25 mouse cellular contexts compared by ENCODE assay signal in the genomic region with DNA sequence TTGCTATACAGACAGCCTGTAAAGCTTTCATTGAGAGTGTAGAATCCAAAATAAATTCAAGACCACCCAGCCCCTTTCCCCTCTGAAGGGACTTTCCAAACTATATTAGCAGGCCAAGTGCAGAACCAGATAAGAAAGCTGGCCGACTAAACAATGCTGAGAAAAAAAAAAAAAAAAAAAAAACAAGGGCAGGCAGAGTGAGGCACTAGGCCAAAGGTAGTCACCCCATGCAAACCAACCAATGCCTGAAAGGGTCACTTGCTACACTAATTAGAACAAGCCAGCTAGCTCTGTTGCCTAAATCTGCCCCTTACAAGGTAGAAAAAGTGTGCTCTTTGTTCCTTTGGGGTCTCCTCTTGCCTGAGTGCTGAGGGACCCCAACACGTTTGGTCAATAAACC. TPM values are rescaled to one million over a fixed set of nuclear protein-coding genes. Genes with fewer than 3 reads are reported as not detected.
DNase-seq lines count a peak whose midpoint lies in the region; ATAC-seq and TF ChIP-seq lines count a peak whose summit lies in the region.
"Had no signal": no experiment of that assay in that cellular context is flagged by ENCODE, and none has a peak within 500 bp of the region (broad histone marks: within the 10 kb centered on the region; RNA-seq: fewer than 3 reads in every experiment).

No protein-coding gene starts in this region.

- H3K9ac ChIP-seq in heart, postnatal 0 days (replicated peaks; ENCODE audit: low read depth, low read length), result no peak overlapping the region
- no peak overlapping the region for H3K9ac ChIP-seq in heart, embryonic 12.5 days
- no peak overlapping the region for H3K9ac ChIP-seq in CH12.LX (ENCODE audit: insufficient read depth, low read depth)
- no peak overlapping the region for H3K9ac ChIP-seq in liver, postnatal 0 days (replicated peaks)
- H3K9ac ChIP-seq: embryonic facial prominence, embryonic 12.5 days; forebrain, embryonic 13.5 days; forebrain, embryonic 15.5 days; forebrain, postnatal 0 days had no signal

- H3K27me3 ChIP-seq in heart, postnatal 0 days (ENCODE audit: control insufficient read depth, insufficient read depth, low read length), result no peaks in the 10 kb centered on the region
- no peaks in the 10 kb centered on the region for H3K27me3 ChIP-seq in heart, embryonic 12.5 days (replicated peaks)
- peaks cover 3% of the 10 kb centered on the region for H3K27me3 ChIP-seq in CH12.LX (replicated peaks)
- H3K27me3 ChIP-seq in liver, postnatal 0 days (ENCODE audit: insufficient read depth, low read length), result no peaks in the 10 kb centered on the region
- H3K27me3 ChIP-seq: embryonic facial prominence, embryonic 12.5 days; forebrain, embryonic 13.5 days; forebrain, embryonic 15.5 days; Patski had no signal

- dilution Hi-C loops in CH12.LX (cut with MboI; ENCODE audit: extremely low pct_ligation_motif_present, extremely low pct_unique_long_range_greater_than_20kb, low sequenced_read_pairs), result no loop called here

- intact Hi-C loops in gastrocnemius, adult 2 months (cut with DNase I), result loop anchor here (5.0 kb wide), 1 partner anchor 92 kb away; no protein-coding TSS in a partner anchor
- intact Hi-C loops in gastrocnemius, postnatal 14 days (cut with DNase I; ENCODE audit: low total_unique reads), result no loop called here

- no peaks in the 10 kb centered on the region for H3K36me3 ChIP-seq in heart, postnatal 0 days (replicated peaks; ENCODE audit: control insufficient read depth, insufficient read depth, low read length)
- H3K36me3 ChIP-seq in heart, embryonic 12.5 days, result no peaks in the 10 kb centered on the region
- peaks cover 10 to 12% of the 10 kb centered on the region in 2 experiments for H3K36me3 ChIP-seq in CH12.LX (replicated peaks in 1 of 2; ENCODE audit: control insufficient read depth in 1 of 2, insufficient read depth in 1 of 2, low read length in 1 of 2)
- no peaks in the 10 kb centered on the region for H3K36me3 ChIP-seq in liver, postnatal 0 days (replicated peaks; ENCODE audit: insufficient read depth, low read length)
- H3K36me3 ChIP-seq: embryonic facial prominence, embryonic 10.5 days; embryonic facial prominence, embryonic 12.5 days; forebrain, embryonic 15.5 days had no signal

- no peak overlapping the region for H3K4me3 ChIP-seq in gastrocnemius, adult 2 months
- H3K4me3 ChIP-seq in heart, postnatal 0 days (ENCODE audit: low read depth, low read length), result no peak overlapping the region
- H3K4me3 ChIP-seq in heart, embryonic 12.5 days, result no peak overlapping the region
- no peak overlapping the region for H3K4me3 ChIP-seq in CH12.LX (replicated peaks in 1 of 3; ENCODE audit: low read depth in 2 of 3, low read length in 2 of 3, poor library complexity in 1 of 3)
- H3K4me3 ChIP-seq in liver, postnatal 0 days (ENCODE audit: low read depth, low read length), result no peak overlapping the region
- H3K4me3 ChIP-seq: embryonic facial prominence, embryonic 10.5 days; embryonic facial prominence, embryonic 12.5 days; forebrain, embryonic 13.5 days; forebrain, embryonic 15.5 days had no signal

- no peak overlapping the region for H3K4me2 ChIP-seq in heart, postnatal 0 days (ENCODE audit: low read depth, low read length)
- H3K4me2 ChIP-seq in heart, embryonic 12.5 days, result no peak overlapping the region
- H3K4me2 ChIP-seq in CH12.LX (ENCODE audit: insufficient read depth, low read depth, poor library complexity, severe bottlenecking), result no peak overlapping the region
- no peak overlapping the region for H3K4me2 ChIP-seq in liver, postnatal 0 days (ENCODE audit: low read depth, low read length)
- H3K4me2 ChIP-seq: embryonic facial prominence, embryonic 12.5 days; forebrain, embryonic 13.5 days; forebrain, embryonic 15.5 days had no signal

- no peak for ATAC-seq in heart, postnatal 0 days (ENCODE audit: insufficient read depth, low read depth)
- ATAC-seq in heart, embryonic 12.5 days (ENCODE audit: insufficient number of reproducible peaks, low FRiP score), result no peak
- no peak for ATAC-seq in liver, postnatal 0 days
- ATAC-seq: activated CD4-positive, CD25-positive, alpha-beta regulatory T cell, adult 4 months; CD4-positive, CD25-positive, alpha-beta regulatory T cell, adult 4 months; forebrain, embryonic 13.5 days; forebrain, embryonic 15.5 days; forebrain, postnatal 0 days; Patski had no signal

- no peaks in the 10 kb centered on the region for H3K4me1 ChIP-seq in heart, postnatal 0 days (ENCODE audit: control insufficient read depth, insufficient read depth)
- peaks cover 3% of the 10 kb centered on the region; the same call in 1 of the 2 replicates for H3K4me1 ChIP-seq in heart, embryonic 12.5 days (replicated peaks)
- H3K4me1 ChIP-seq in CH12.LX (ENCODE audit: control insufficient read depth in 1 of 2, insufficient read depth in 2 of 2), result peaks cover 0 to 6% of the 10 kb centered on the region in 2 experiments; a peak in 1 of 4 replicates
- peaks cover 8% of the 10 kb centered on the region for H3K4me1 ChIP-seq in liver, postnatal 0 days (ENCODE audit: insufficient read depth)
- H3K4me1 ChIP-seq: embryonic facial prominence, embryonic 10.5 days; embryonic facial prominence, embryonic 12.5 days; forebrain, embryonic 13.5 days; forebrain, embryonic 15.5 days had no signal

- 32% methylated on average over 2 of the region's 2 CpGs for WGBS in heart, postnatal 0 days
- 57% methylated on average over 2 of the region's 2 CpGs for WGBS in heart, embryonic 12.5 days
- 48% methylated on average over 2 of the region's 2 CpGs for WGBS in liver, postnatal 0 days (ENCODE audit: insufficient replicate concordance)

- H3K9me3 ChIP-seq in heart, postnatal 0 days (replicated peaks; ENCODE audit: control insufficient read depth, low read length), result no peaks in the 10 kb centered on the region
- no peaks in the 10 kb centered on the region for H3K9me3 ChIP-seq in heart, embryonic 12.5 days (replicated peaks)
- no peaks in the 10 kb centered on the region for H3K9me3 ChIP-seq in CH12.LX (replicated peaks; ENCODE audit: low read length)
- no peaks in the 10 kb centered on the region for H3K9me3 ChIP-seq in liver, postnatal 0 days (ENCODE audit: low read length)
- H3K9me3 ChIP-seq: embryonic facial prominence, embryonic 12.5 days; forebrain, embryonic 13.5 days; forebrain, embryonic 15.5 days had no signal

- TF ChIP-seq EP300 in heart, postnatal 0 days (IDR thresholded peaks at IDR 0.05; ENCODE audit: low read depth), result no peak
- TF ChIP-seq EP300 in CH12.LX (IDR thresholded peaks at IDR 0.05; ENCODE audit: low read length), result no peak
- TF ChIP-seq EP300 in liver, postnatal 0 days (IDR thresholded peaks at IDR 0.05; ENCODE audit: low read depth), result no peak

- TF ChIP-seq RAD21 in CH12.LX (IDR thresholded peaks at IDR 0.05; ENCODE audit: low read depth, low read length), result no peak

- H3K27ac ChIP-seq in gastrocnemius, adult 2 months, result peak overlapping the region; percentile 40; the same call in 1 of the 2 replicates
- H3K27ac ChIP-seq in heart, postnatal 0 days (ENCODE audit: low read depth), result peak overlapping the region; percentile 38; the same call in 1 of the 2 replicates
- no peak overlapping the region for H3K27ac ChIP-seq in heart, embryonic 12.5 days (ENCODE audit: poor library complexity, severe bottlenecking)
- H3K27ac ChIP-seq in CH12.LX (ENCODE audit: insufficient read depth, low read depth), result no peak overlapping the region
- H3K27ac ChIP-seq in liver, postnatal 0 days (ENCODE audit: low read depth), result no peak overlapping the region
- H3K27ac ChIP-seq: embryonic facial prominence, embryonic 10.5 days; embryonic facial prominence, embryonic 12.5 days; forebrain, embryonic 13.5 days; forebrain, embryonic 15.5 days had no signal

- TF ChIP-seq POLR2A in CH12.LX (IDR thresholded peaks at IDR 0.05; ENCODE audit: low read depth, low read length), result no peak

- H3K79me2 ChIP-seq in CH12.LX (replicated peaks; ENCODE audit: control insufficient read depth, extremely low read depth, insufficient read depth, poor library complexity, severe bottlenecking), result peaks cover under 1% of the 10 kb centered on the region; the same call in 1 of the 2 replicates

- TF ChIP-seq CTCF in gastrocnemius, adult 2 months (IDR thresholded peaks at IDR 0.05), result no peak
- TF ChIP-seq CTCF in heart, postnatal 0 days (IDR thresholded peaks at IDR 0.05; ENCODE audit: low read depth), result no peak
- no peak for TF ChIP-seq CTCF in CH12.LX (conservative IDR thresholded peaks at IDR 0.05 in 1 of 2, IDR thresholded peaks at IDR 0.05 in 1 of 2; ENCODE audit: low read depth in 2 of 2, low read length in 2 of 2)
- no peak for TF ChIP-seq CTCF in liver, postnatal 0 days (IDR thresholded peaks at IDR 0.05; ENCODE audit: low read depth)

- DNase-seq in gastrocnemius, adult 2 months, result no peak
- DNase-seq in gastrocnemius, postnatal 14 days, result no peak
- DNase-seq in heart, postnatal 0 days (ENCODE audit: low spot score), result no peak
- DNase-seq in CH12.LX (ENCODE audit: extremely low read depth), result no peak
- DNase-seq in adipocyte (ENCODE audit: low spot score), result peak; percentile 36
- no peak for DNase-seq in frontal cortex, postnatal 25 days (ENCODE audit: low spot score in 2 of 2)
- DNase-seq in liver, postnatal 0 days, result no peak
- DNase-seq: adrenal gland, adult 2 months; adrenal gland, postnatal 10 days; adrenal gland, postnatal 25 days; B cell, adult 2 months; cerebellum, adult 11-12 months; cerebellum, adult 2 months; cerebellum, adult 9-10 months; cerebellum, postnatal 10 days; cerebellum, postnatal 25 days; forebrain, postnatal 0 days had no signal

- in situ Hi-C loops in CH12.LX (cut with MboI; ENCODE audit: low pct_ligation_motif_present, low pct_unique_long_range_greater_than_20kb, low sequenced_read_pairs), result no loop called here

RNA-seq across cellular contexts. Expression of gene Cars, which starts 5.0 kb away (rescaled TPM):
- total RNA-seq in gastrocnemius, adult 2 months (2021), result 10 to 100 TPM; 37.2 to 42.3 TPM
- total RNA-seq in gastrocnemius, postnatal 14 days (2021), result 10 to 100 TPM; 35.9 to 39.4 TPM
- 7.0 and 15.4 TPM in 2 replicates for total RNA-seq in heart, postnatal 0 days (2014; rRNA removed; ENCODE audit: low replicate concordance)
- 14.7 TPM in 2 replicates for polyA plus RNA-seq in heart, postnatal 0 days (2015; fragmentation: Nextera tagmentation; extraction: Ambion mirVana)
- 28.4 and 31.3 TPM in 2 replicates for polyA plus RNA-seq in heart, embryonic 12.5 days (2016; fragmentation: Nextera tagmentation; extraction: Ambion mirVana)
- total RNA-seq in CH12.LX (2012; rRNA removed) (162 and 222 TPM in 2 replicates), CH12.LX (2014; rRNA removed) (99.0 and 118 TPM in 2 replicates)
- 170 and 184 TPM in 2 replicates for polyA plus RNA-seq in CH12.LX (2012; ENCODE audit: insufficient read length, low read depth)
- polyA plus RNA-seq in liver, postnatal 0 days (2015; fragmentation: Nextera tagmentation; extraction: Ambion mirVana), result 18.1 and 22.7 TPM in 2 replicates

RNA-seq across cellular contexts. Expression of gene Tnfrsf26, which starts 23.6 kb away (rescaled TPM):
- under 1 TPM; 0.17 to 0.23 TPM for total RNA-seq in gastrocnemius, adult 2 months (2021)
- under 1 TPM; 0.31 to 0.44 TPM for total RNA-seq in gastrocnemius, postnatal 14 days (2021)
- 0.12 and 0.84 TPM in 2 replicates for total RNA-seq in heart, postnatal 0 days (2014; rRNA removed; ENCODE audit: low replicate concordance)
- 0.37 and 0.38 TPM in 2 replicates for polyA plus RNA-seq in heart, postnatal 0 days (2015; fragmentation: Nextera tagmentation; extraction: Ambion mirVana)
- polyA plus RNA-seq in heart, embryonic 12.5 days (2016; fragmentation: Nextera tagmentation; extraction: Ambion mirVana), result 0.43 and 0.46 TPM in 2 replicates
- total RNA-seq in CH12.LX (2012; rRNA removed), result 7.5 and 8.3 TPM in 2 replicates
- total RNA-seq in CH12.LX (2014; rRNA removed), result 8.3 and 10.6 TPM in 2 replicates
- 5.4 and 5.7 TPM in 2 replicates for polyA plus RNA-seq in CH12.LX (2012; ENCODE audit: insufficient read length, low read depth)
- 1.8 and 2.0 TPM in 2 replicates for polyA plus RNA-seq in liver, postnatal 0 days (2015; fragmentation: Nextera tagmentation; extraction: Ambion mirVana)

RNA-seq across cellular contexts. Expression of gene Tnfrsf22, which starts 44.6 kb away (rescaled TPM):
- 1 to 10 TPM in 1 of 2 experiments, under 1 TPM in 1; 0.97 to 2.1 TPM for total RNA-seq in gastrocnemius, adult 2 months (2021)
- total RNA-seq in gastrocnemius, postnatal 14 days (2021), result 1 to 10 TPM; 1.5 to 3.0 TPM
- total RNA-seq in heart, postnatal 0 days (2014; rRNA removed; ENCODE audit: low replicate concordance), result 1.9 and 3.2 TPM in 2 replicates
- 2.6 and 2.9 TPM in 2 replicates for polyA plus RNA-seq in heart, postnatal 0 days (2015; fragmentation: Nextera tagmentation; extraction: Ambion mirVana)
- polyA plus RNA-seq in heart, embryonic 12.5 days (2016; fragmentation: Nextera tagmentation; extraction: Ambion mirVana), result 2.8 and 3.1 TPM in 2 replicates
- total RNA-seq in CH12.LX (2012; rRNA removed) (3.8 and 3.9 TPM in 2 replicates), CH12.LX (2014; rRNA removed) (1.7 and 5.2 TPM in 2 replicates)
- polyA plus RNA-seq in CH12.LX (2012; ENCODE audit: insufficient read length, low read depth), result 7.6 and 8.7 TPM in 2 replicates
- 0.95 and 1.3 TPM in 2 replicates for polyA plus RNA-seq in liver, postnatal 0 days (2015; fragmentation: Nextera tagmentation; extraction: Ambion mirVana)

RNA-seq across cellular contexts. Expression of gene Nap1l4, which starts 56.0 kb away (rescaled TPM):
- 100 to 1,000 TPM; 188 to 209 TPM for total RNA-seq in gastrocnemius, adult 2 months (2021)
- total RNA-seq in gastrocnemius, postnatal 14 days (2021), result 100 to 1,000 TPM; 158 to 159 TPM
- total RNA-seq in heart, postnatal 0 days (2014; rRNA removed; ENCODE audit: low replicate concordance), result 142 and 153 TPM in 2 replicates
- polyA plus RNA-seq in heart, postnatal 0 days (2015; fragmentation: Nextera tagmentation; extraction: Ambion mirVana), result 193 and 200 TPM in 2 replicates
- polyA plus RNA-seq in heart, embryonic 12.5 days (2016; fragmentation: Nextera tagmentation; extraction: Ambion mirVana), result 236 and 244 TPM in 2 replicates
- total RNA-seq in CH12.LX (2012; rRNA removed), result 121 and 139 TPM in 2 replicates
- total RNA-seq in CH12.LX (2014; rRNA removed), result 168 and 175 TPM in 2 replicates
- 154 and 209 TPM in 2 replicates for polyA plus RNA-seq in CH12.LX (2012; ENCODE audit: insufficient read length, low read depth)
- 55.7 and 61.2 TPM in 2 replicates for polyA plus RNA-seq in liver, postnatal 0 days (2015; fragmentation: Nextera tagmentation; extraction: Ambion mirVana)

Comparison
In these comparisons a context has a peak if more than half of its experiments do, and no peak if none do; other contexts are left out.
1. H3K27ac ChIP-seq: peak in gastrocnemius, adult 2 months (single experiment) and heart, postnatal 0 days (single experiment); none in heart, embryonic 12.5 days (single experiment), CH12.LX (single experiment) and liver, postnatal 0 days (single experiment).